Mouse (Mus musculus): ENCODE data around the gene Cerkl. TPM values are rescaled to one million over a fixed set of nuclear protein-coding genes. Genes with fewer than 3 reads are reported as not detected.
A peak's percentile ranks its signal among the peaks of the same experiment; 100 is the strongest.

Cerkl gene
- polyA plus RNA-seq, 2 experiments = 1.2 to 5.0 TPM

DNA sequence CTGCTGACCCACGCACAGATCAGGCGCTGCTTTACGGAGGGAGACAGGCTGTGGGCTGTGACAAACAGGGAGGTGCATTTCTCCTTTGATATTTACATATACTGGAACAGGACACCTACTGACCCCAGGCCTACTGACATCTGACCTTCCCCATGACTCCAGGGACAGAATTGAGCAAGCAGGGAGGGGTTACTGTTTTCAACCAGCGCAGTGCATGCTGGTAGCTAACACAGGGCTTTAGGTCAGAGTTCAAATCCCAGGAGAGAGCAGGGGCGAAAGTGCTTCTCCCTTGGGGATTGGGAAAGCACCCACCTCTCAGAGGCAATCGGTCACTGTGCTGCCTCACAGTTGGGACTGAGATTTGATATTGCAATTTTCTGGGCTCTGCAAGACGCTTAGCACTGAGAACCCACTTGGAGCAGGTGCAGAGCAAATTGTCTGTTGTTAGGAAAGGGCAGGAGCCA lies 87.5 kb downstream of the Cerkl start:
- DNase-seq (ENCODE audit: low read depth in 3 of 3, low spot score in 3 of 3) (peak; percentile 35 to 41 (median 36)), ATAC-seq (ENCODE audit: insufficient read depth) (peak; percentile 80)
- Histone ChIP-seq H3K27ac (no peak overlapping the region), H3K36me3 (replicated peaks; ENCODE audit: control insufficient read depth, insufficient read depth, low read depth) (no peaks in the 10 kb centered on the region), H3K9ac (replicated peaks) (no peak overlapping the region), H3K4me2 (ENCODE audit: low read depth) (no peak overlapping the region), H3K9me3 (ENCODE audit: control insufficient read depth, low read length) (no peaks in the 10 kb centered on the region), H3K4me1 (replicated peaks; ENCODE audit: control insufficient read depth in 2 of 2, insufficient read depth in 2 of 2, low read length in 1 of 2) (peaks cover 0 to 5% of the 10 kb centered on the region in 2 experiments; a peak in 1 of 4 replicates), H3K27me3 (ENCODE audit: control insufficient read depth, insufficient read depth, low read length) (no peaks in the 10 kb centered on the region), H3K4me3 (ENCODE audit: insufficient read depth in 1 of 2, low read depth in 2 of 2, low read length in 2 of 2) (no peak overlapping the region)
- TF ChIP-seq EP300 (IDR thresholded peaks at IDR 0.05; ENCODE audit: low read depth) = no peak
- TF ChIP-seq CTCF (IDR thresholded peaks at IDR 0.05; ENCODE audit: low read depth) = no peak
- 67% methylated on average over 7 of the region's 7 CpGs for WGBS (ENCODE audit: insufficient replicate concordance)

DNA sequence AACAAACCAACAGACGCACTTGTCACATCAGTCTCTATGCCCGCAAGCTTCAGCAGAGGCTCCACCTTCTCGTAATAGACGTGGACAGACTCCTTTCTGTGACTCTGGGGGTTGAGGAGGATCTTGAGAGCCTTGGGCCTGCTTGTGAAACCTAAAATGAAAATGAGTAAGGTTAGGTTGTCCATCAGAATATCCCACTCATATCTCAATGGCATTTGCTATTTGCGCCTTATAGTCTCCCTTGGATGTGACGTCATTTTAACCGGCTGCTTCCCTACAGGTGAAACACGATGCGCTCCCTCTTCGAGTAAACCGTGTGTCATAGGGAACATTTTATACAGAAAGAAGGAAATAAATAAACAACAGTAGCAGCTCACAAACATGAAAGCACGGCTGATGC lies 87.9 kb downstream of the Cerkl start:
- DNase-seq (ENCODE audit: low read depth in 3 of 3, low spot score in 3 of 3) = no peak
- Histone ChIP-seq H3K27me3 (ENCODE audit: control insufficient read depth, insufficient read depth, low read length) (no peaks in the 10 kb centered on the region), H3K27ac (no peak overlapping the region), H3K4me1 (replicated peaks; ENCODE audit: control insufficient read depth in 2 of 2, insufficient read depth in 2 of 2, low read length in 1 of 2) (peaks cover 0 to 5% of the 10 kb centered on the region in 2 experiments; a peak in 1 of 4 replicates), H3K36me3 (replicated peaks; ENCODE audit: control insufficient read depth, insufficient read depth, low read depth) (no peaks in the 10 kb centered on the region), H3K4me2 (ENCODE audit: low read depth) (0 out of 2 replicates have a peak overlapping the region, but pooled peaks have one; percentile 13), H3K9ac (replicated peaks) (no peak overlapping the region), H3K4me3 (ENCODE audit: insufficient read depth in 1 of 2, low read depth in 2 of 2, low read length in 2 of 2) (no peak overlapping the region), H3K9me3 (ENCODE audit: control insufficient read depth, low read length) (no peaks in the 10 kb centered on the region)
- no peak for ATAC-seq (ENCODE audit: insufficient read depth)
- TF ChIP-seq EP300 (IDR thresholded peaks at IDR 0.05; ENCODE audit: low read depth) = no peak
- TF ChIP-seq CTCF (IDR thresholded peaks at IDR 0.05; ENCODE audit: low read depth) = no peak
- WGBS (ENCODE audit: insufficient replicate concordance) = 73% methylated on average over 12 of the region's 12 CpGs

DNA sequence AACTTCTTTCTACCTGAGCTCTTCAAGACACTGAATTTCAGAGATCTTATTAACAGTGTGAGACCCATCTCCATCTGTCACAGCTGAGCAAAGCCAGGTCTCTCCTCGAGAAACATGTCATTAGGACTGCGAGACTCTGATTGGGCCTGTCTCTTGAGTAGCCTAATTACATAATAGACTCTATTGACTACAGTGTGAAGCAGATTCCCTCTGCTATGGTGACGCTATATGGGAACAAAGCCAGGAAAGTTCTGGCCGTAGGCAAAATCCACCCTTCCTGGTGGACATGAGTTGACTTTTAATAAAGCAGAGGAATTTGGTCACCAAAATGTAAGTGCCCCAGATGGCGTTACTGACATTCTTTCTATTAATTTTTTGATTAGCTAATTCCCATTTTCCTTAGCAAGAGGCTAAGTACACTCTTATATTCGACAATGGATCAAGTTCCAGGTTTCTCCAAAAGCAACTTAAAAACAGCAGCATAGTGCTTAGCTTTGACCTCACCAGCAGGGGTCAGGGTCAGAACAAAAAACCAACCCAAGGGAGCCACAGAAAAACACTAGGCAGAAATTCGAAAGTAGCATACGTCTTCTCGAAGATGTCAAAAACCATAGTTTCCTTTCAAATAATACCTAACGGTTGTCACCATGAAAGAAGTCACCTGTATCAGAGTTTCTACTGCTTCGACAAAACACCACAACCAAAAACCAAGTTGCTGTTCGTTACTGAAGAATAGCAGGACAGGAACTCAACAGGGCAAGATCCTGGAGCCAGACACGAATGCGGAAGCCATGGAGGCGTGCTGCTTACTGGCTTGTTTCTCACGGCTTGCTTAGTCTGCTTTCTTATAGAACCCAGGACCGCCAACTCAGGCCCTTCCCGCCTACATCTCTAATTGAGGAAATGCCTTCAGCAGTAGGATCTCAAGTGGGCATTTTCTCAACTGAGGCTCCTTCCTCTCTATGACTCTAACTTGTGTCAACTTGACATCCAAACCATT lies 88.8 kb downstream of the Cerkl start:
- no peaks in the 10 kb centered on the region for H3K9me3 ChIP-seq (ENCODE audit: control insufficient read depth, low read length)
- H3K27me3 ChIP-seq (ENCODE audit: control insufficient read depth, insufficient read depth, low read length) = no peaks in the 10 kb centered on the region
- H3K9ac ChIP-seq (replicated peaks) = no peak overlapping the region
- no peak overlapping the region for H3K27ac ChIP-seq
- TF ChIP-seq EP300 (IDR thresholded peaks at IDR 0.05; ENCODE audit: low read depth) = no peak
- TF ChIP-seq CTCF (IDR thresholded peaks at IDR 0.05; ENCODE audit: low read depth) = no peak
- WGBS (ENCODE audit: insufficient replicate concordance) = 52% methylated on average over 18 of the region's 18 CpGs
- DNase-seq (ENCODE audit: low read depth in 3 of 3, low spot score in 3 of 3) (no peak), ATAC-seq (ENCODE audit: insufficient read depth) (no peak)
- H3K4me1 ChIP-seq (replicated peaks; ENCODE audit: control insufficient read depth in 2 of 2, insufficient read depth in 2 of 2, low read length in 1 of 2) = peaks cover 0 to 5% of the 10 kb centered on the region in 2 experiments; a peak in 1 of 4 replicates
- H3K36me3 ChIP-seq (replicated peaks; ENCODE audit: control insufficient read depth, insufficient read depth, low read depth) = no peaks in the 10 kb centered on the region
- H3K4me3 ChIP-seq (ENCODE audit: insufficient read depth in 1 of 2, low read depth in 2 of 2, low read length in 2 of 2) = no peak overlapping the region
- no peak overlapping the region for H3K4me2 ChIP-seq (ENCODE audit: low read depth)

DNA sequence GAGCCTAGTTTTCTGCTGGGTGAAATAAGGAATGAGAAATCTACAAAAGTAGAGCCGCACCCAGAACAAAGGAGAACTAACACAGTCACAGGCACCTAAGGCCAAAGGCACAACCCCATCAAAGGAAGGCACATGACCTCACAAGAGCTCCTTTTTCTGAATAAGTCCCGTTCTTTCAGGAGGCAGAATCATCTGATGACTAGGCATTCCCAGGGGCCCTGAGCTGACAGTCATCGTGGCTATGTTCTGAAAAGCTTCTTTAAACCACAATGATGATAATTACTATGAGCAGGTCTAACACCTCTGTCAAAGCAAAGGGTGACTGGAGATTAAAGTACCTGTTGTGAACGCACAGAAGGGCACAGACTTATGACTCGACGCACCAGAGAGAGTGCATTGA lies 92.7 kb downstream of the Cerkl start:
- Histone ChIP-seq H3K4me2 (ENCODE audit: low read depth) (no peak overlapping the region), H3K4me3 (ENCODE audit: insufficient read depth in 1 of 2, low read depth in 2 of 2, low read length in 2 of 2) (no peak overlapping the region), H3K4me1 (replicated peaks; ENCODE audit: control insufficient read depth in 2 of 2, insufficient read depth in 2 of 2, low read length in 1 of 2) (no peaks in the 10 kb centered on the region), H3K27me3 (ENCODE audit: control insufficient read depth, insufficient read depth, low read length) (no peaks in the 10 kb centered on the region), H3K9me3 (ENCODE audit: control insufficient read depth, low read length) (no peaks in the 10 kb centered on the region), H3K27ac (no peak overlapping the region), H3K9ac (replicated peaks) (no peak overlapping the region), H3K36me3 (replicated peaks; ENCODE audit: control insufficient read depth, insufficient read depth, low read depth) (no peaks in the 10 kb centered on the region)
- WGBS (ENCODE audit: insufficient replicate concordance) = 50% methylated on average over 6 of the region's 6 CpGs
- ATAC-seq (ENCODE audit: insufficient read depth) = no peak
- TF ChIP-seq EP300 (IDR thresholded peaks at IDR 0.05; ENCODE audit: low read depth) = no peak
- TF ChIP-seq CTCF (IDR thresholded peaks at IDR 0.05; ENCODE audit: low read depth) = no peak
- DNase-seq (ENCODE audit: low read depth in 3 of 3, low spot score in 3 of 3) = no peak

DNA sequence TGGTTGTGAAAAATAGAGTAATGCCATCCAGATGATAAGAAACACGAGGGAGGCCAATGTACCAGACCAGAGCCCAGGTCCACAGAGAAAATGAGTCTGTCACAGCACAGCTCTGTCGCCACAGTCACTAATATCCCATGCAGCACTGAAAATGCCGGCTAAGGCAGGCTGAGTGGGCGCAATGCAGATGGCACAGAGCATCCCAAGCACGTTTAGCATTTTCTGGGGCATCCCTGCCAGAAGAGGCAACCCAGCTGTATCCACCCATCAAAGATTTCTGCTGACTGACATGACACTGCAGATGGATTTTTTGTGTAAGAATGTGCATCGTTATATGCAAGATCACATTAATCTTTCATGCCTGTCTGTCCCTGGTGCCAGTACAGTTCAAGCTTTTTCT lies 94.6 kb downstream of the Cerkl start:
- 47% methylated on average over 6 of the region's 6 CpGs for WGBS (ENCODE audit: insufficient replicate concordance)
- no peak overlapping the region for H3K9ac ChIP-seq (replicated peaks)
- no peak for DNase-seq (ENCODE audit: low read depth in 3 of 3, low spot score in 3 of 3)
- no peak overlapping the region for H3K4me3 ChIP-seq (ENCODE audit: insufficient read depth in 1 of 2, low read depth in 2 of 2, low read length in 2 of 2)
- no peaks in the 10 kb centered on the region for H3K4me1 ChIP-seq (replicated peaks; ENCODE audit: control insufficient read depth in 2 of 2, insufficient read depth in 2 of 2, low read length in 1 of 2)
- no peaks in the 10 kb centered on the region for H3K36me3 ChIP-seq (replicated peaks; ENCODE audit: control insufficient read depth, insufficient read depth, low read depth)
- no peak overlapping the region for H3K4me2 ChIP-seq (ENCODE audit: low read depth)
- H3K27me3 ChIP-seq (ENCODE audit: control insufficient read depth, insufficient read depth, low read length) = no peaks in the 10 kb centered on the region
- no peak overlapping the region for H3K27ac ChIP-seq
- H3K9me3 ChIP-seq (ENCODE audit: control insufficient read depth, low read length) = no peaks in the 10 kb centered on the region
- no peak for TF ChIP-seq EP300 (IDR thresholded peaks at IDR 0.05; ENCODE audit: low read depth)
- ATAC-seq (ENCODE audit: insufficient read depth) = no peak

All from liver, embryonic 14.5 days (tissue).